Mouse (Mus musculus): ENCODE measurements around the gene Gm3558. TPM values are rescaled to one million over a fixed set of nuclear protein-coding genes. Genes with fewer than 3 reads are reported as not detected.
"Not testable (repeated sequence)": the region's sequence is repeated elsewhere in the genome, so short reads cannot be mapped to it uniquely, and the experiment has no call there.

The Gm3558 gene
- 1 to 10 TPM; 2.5 to 6.6 TPM for polyA plus RNA-seq (2017; shearing (Covaris generic))

DNA sequence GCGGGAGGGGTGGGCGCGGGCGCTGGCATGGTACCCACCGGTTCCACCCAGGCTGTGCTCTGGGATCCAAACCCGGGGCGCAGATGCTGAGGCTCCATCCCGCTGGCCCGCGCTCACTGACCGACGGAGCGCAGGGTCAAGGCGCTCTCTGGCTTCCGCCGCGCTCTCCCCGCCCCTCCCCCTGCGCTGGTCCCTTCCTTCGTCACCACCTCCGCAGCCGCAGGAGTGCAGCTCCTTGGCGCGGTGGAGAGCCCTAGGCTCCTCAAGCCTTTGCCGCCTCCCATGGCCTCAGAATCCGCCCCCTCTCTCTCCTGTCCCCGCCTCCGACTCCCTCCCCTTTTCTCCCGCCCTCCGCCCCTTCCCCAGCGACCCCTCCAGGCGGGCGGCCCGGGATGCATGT, at the start of gene Gm3558:
Gene Gm3558 (minus strand): TSS at position 185 of the 400 bp plus-strand sequence.
- not testable (repeated sequence) for ATAC-seq

DNA sequence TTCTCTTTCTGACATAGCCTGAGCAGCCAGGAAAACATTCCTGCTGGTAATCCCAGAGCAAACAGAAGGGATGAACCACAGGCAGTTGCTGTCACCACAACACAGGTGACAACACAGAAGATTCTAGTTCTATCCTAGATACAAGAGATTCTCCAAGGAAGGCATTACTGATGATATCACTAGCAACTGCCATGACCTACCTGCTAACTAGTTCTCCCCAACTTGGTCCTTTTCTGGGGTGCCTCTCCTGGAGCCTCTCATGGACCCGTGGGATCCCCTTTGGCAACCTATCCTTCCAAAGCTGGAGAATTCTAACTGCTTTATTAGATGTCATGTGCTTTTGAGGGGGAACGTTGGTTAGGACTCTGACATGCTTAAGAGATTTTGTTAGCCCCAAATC, 27.1 kb upstream of the Gm3558 start, which contains the start of gene Gm10338:
Gene Gm10338 (minus strand): TSS at position 101 of the 400 bp plus-strand sequence.
- ATAC-seq, result not testable (repeated sequence)

DNA sequence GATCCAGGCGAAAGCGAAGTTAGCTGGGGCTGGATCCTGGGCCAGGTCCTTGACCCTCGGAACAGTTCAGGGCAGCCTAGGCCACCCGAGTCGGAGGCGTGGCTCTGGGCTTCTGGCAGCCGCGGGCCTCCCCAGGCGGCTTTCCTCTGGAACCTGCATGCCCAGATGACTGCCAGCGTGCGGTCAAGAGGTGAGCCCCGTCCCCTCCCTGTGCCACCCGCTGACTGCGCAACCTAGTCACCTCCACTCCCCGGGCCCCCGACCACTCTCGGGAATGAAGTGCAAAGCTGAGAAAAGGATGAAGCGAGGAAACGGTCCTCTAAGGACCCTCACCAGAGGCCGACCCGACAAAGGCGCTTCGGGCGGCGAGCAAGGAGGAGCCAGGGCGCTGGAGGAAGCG, 476 bp downstream of the Gm3558 start:
- not testable (repeated sequence) for ATAC-seq

DNA sequence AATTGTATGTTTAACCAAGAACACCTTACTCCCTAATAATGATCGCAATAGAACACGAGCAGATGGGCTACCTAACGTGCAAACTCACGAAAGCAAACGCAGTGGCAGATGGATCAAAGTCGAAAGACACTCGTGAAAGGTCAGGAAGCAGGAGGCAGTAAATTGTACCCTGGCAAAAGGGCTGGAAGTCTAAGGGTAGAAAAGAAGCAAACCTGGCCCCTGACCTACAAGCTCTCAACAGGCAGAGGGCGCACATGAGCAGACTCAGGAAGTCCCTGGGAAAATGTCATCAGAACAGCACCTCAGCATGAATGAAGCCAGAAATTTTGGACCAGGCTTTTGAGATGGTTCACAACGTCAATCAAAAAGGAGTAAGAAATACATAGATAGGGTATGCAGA, 1.1 kb downstream of the Gm3558 start:
- not testable (repeated sequence) for ATAC-seq

Other genes starting within 250 kb of the Gm3558 start
- gene Gm5797, start 236.2 kb downstream of the Gm3558 start, polyA plus RNA-seq (2017; shearing (Covaris generic)), result not detected
- gene Gm8374, start 203.4 kb downstream of the Gm3558 start, polyA plus RNA-seq (2017; shearing (Covaris generic)), result not detected
- not detected for gene Gm3755, start 117.6 kb downstream of the Gm3558 start, polyA plus RNA-seq (2017; shearing (Covaris generic))
- 10 to 100 TPM; 13.7 to 19.4 TPM for gene Gm3752, start 84.8 kb downstream of the Gm3558 start, polyA plus RNA-seq (2017; shearing (Covaris generic))
- not detected for gene Gm10338, start 27.0 kb upstream of the Gm3558 start, polyA plus RNA-seq (2017; shearing (Covaris generic))
- gene Gm10128, start 75.4 kb upstream of the Gm3558 start, polyA plus RNA-seq (2017; shearing (Covaris generic)), result not detected
- gene Gm26661, start 223.0 kb upstream of the Gm3558 start, polyA plus RNA-seq (2017; shearing (Covaris generic)), result not detected
- 1 to 10 TPM; 5.0 to 7.5 TPM for gene Flnb, start 249.4 kb upstream of the Gm3558 start, polyA plus RNA-seq (2017; shearing (Covaris generic))

Data from CD4-positive, CD25-positive, alpha-beta regulatory T cell, adult 4 months (primary cell).